Mouse (Mus musculus): ENCODE measurements around the gene Nrxn2.

DNA sequence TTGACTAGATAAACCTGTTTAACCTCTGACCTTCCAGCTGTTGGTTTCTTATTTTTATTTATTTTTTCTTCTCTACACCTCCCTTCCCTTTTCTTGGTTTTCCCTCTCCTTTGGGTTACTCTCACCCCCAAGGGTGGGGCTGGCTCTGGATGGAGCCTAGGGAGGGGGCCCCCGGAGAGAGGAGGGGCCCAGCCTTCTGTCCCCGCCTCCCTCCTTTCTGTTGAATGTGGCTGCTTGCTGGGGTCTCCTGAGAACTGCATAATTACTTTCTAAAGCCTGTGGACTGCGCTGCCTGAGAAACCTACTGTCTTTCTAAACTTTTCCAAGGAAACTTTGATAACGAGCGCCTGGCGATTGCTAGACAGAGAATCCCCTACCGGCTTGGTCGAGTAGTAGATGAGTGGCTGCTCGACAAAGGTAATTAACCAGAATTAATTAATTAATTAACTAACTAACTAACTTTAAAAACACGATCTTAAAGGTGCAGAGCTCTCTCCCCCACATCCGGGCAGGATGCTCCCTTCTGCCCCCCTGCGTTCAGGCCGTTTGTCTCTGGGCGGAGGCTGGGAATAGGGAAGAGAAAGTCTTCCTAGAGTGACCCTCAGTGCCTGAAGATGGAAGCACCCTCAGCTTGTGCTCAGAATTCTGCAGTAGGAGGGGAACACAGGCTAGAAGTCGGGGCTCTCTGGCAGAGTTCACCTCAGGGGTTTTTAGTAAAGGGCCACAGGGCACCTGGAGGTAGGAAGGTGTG lies 95.0 kb downstream of the Nrxn2 start:
- TF ChIP-seq CTCF (IDR thresholded peaks at IDR 0.05; ENCODE audit: extremely low read depth, insufficient read length, insufficient replicate concordance, low read depth, low read length) (no peak), POLR2A (IDR thresholded peaks at IDR 0.05; ENCODE audit: low read depth, low read length) (no peak)

All from small intestine, adult 2 months (tissue).